Mouse (Mus musculus): ENCODE measurements around the gene Olfr802. TPM values are rescaled to one million over a fixed set of nuclear protein-coding genes. Genes with fewer than 3 reads are reported as not detected.

Gene Olfr802
- not detected for total RNA-seq (2021)
- long read RNA-seq, experiment 1, result 0 reads
- long read RNA-seq, experiment 2, result 0 reads

- no peak for DNase-seq (ENCODE audit: low spot score in 2 of 2)
These were observed at the start of gene Olfr802 for GRCm38 (mm10) chr10:129688069-129688468. Olfr802 (minus strand) TSS chr10:129688169.

GRCm38 (mm10) chr10:129729275-129729674 lies 41.3 kb upstream of the Olfr802 start, which contains the start of gene Olfr805:
Olfr805 (minus strand) TSS chr10:129729375.
- no peak for DNase-seq (ENCODE audit: low spot score in 2 of 2)

GRCm38 (mm10) chr10:129702910-129703309 lies 14.9 kb upstream of the Olfr802 start, which contains the start of gene Olfr804:
Olfr804 (plus strand) TSS chr10:129703210.
- no peak for DNase-seq (ENCODE audit: low spot score in 2 of 2)

- no peak for DNase-seq (ENCODE audit: low spot score in 2 of 2)
These were observed 6.2 kb upstream of the Olfr802 start, which contains the start of gene Olfr803 for GRCm38 (mm10) chr10:129694186-129694585. Olfr803 (minus strand) TSS chr10:129694286.

GRCm38 (mm10) chr10:129673765-129674164 lies 14.2 kb downstream of the Olfr802 start, which contains the start of gene Olfr801:
Olfr801 (minus strand) TSS chr10:129673865.
- no peak for DNase-seq (ENCODE audit: low spot score in 2 of 2)

- no peak for DNase-seq (ENCODE audit: low spot score in 2 of 2)
These were observed 30.6 kb downstream of the Olfr802 start, which contains the start of gene Olfr800 for GRCm38 (mm10) chr10:129657394-129657793. Olfr800 (plus strand) TSS chr10:129657694.

- no peak for DNase-seq (ENCODE audit: low spot score in 2 of 2)
These were observed 36.2 kb downstream of the Olfr802 start for GRCm38 (mm10) chr10:129651763-129652162.

- DNase-seq (ENCODE audit: low spot score in 2 of 2), result no peak
These were observed 50.8 kb downstream of the Olfr802 start, which contains the start of gene Olfr799 for GRCm38 (mm10) chr10:129637184-129637583. Olfr799 (plus strand) TSS chr10:129637484.

- DNase-seq (ENCODE audit: low spot score in 2 of 2), result no peak
These were observed 60.1 kb downstream of the Olfr802 start, which contains the start of gene Olfr798 for GRCm38 (mm10) chr10:129627834-129628233. Olfr798 (minus strand) TSS chr10:129627934.

Small RNAs within 50 kb of the gene (microRNA-seq; reads per million reads assigned to microRNA genes)
- gene Gm24485, result not detected

Other genes starting within 250 kb of the Olfr802 start
- gene Olfr787, start 226.3 kb downstream of the Olfr802 start, total RNA-seq (2021), result not detected
- gene Olfr788, start 217.2 kb downstream of the Olfr802 start, total RNA-seq (2021), result not detected
- gene Olfr789, start 203.4 kb downstream of the Olfr802 start, total RNA-seq (2021), result not detected
- not detected for gene Olfr790, start 189.7 kb downstream of the Olfr802 start, total RNA-seq (2021)
- gene Olfr791, start 166.4 kb downstream of the Olfr802 start, total RNA-seq (2021), result not detected
- gene Olfr792, start 149.0 kb downstream of the Olfr802 start, total RNA-seq (2021), result not detected
- gene Olfr794, start 120.5 kb downstream of the Olfr802 start, total RNA-seq (2021), result not detected
- not detected for gene Olfr796, start 75.6 kb downstream of the Olfr802 start, total RNA-seq (2021)
- gene Olfr798, start 60.2 kb downstream of the Olfr802 start, total RNA-seq (2021), result not detected
- not detected for gene Olfr799, start 50.7 kb downstream of the Olfr802 start, total RNA-seq (2021)
- gene Olfr800, start 30.5 kb downstream of the Olfr802 start, total RNA-seq (2021), result not detected
- not detected for gene Olfr801, start 14.3 kb downstream of the Olfr802 start, total RNA-seq (2021)
- gene Olfr803, start 6.1 kb upstream of the Olfr802 start, total RNA-seq (2021), result not detected
- gene Olfr804, start 15.0 kb upstream of the Olfr802 start, total RNA-seq (2021), result not detected
- not detected for gene Olfr805, start 41.2 kb upstream of the Olfr802 start, total RNA-seq (2021)
- not detected for gene Olfr806, start 53.8 kb upstream of the Olfr802 start, total RNA-seq (2021)
- not detected for gene Olfr807, start 69.6 kb upstream of the Olfr802 start, total RNA-seq (2021)
- gene Olfr808, start 77.3 kb upstream of the Olfr802 start, total RNA-seq (2021), result not detected
- not detected for gene Olfr809, start 86.5 kb upstream of the Olfr802 start, total RNA-seq (2021)
- not detected for gene Olfr810, start 106.7 kb upstream of the Olfr802 start, total RNA-seq (2021)
- gene Olfr811, start 116.2 kb upstream of the Olfr802 start, total RNA-seq (2021), result not detected
- not detected for gene Olfr812, start 157.9 kb upstream of the Olfr802 start, total RNA-seq (2021)
- not detected for gene Olfr813, start 167.2 kb upstream of the Olfr802 start, total RNA-seq (2021)
- gene Olfr814, start 191.7 kb upstream of the Olfr802 start, total RNA-seq (2021), result not detected
- gene Olfr815, start 217.7 kb upstream of the Olfr802 start, total RNA-seq (2021), result not detected
- gene Olfr816, start 227.4 kb upstream of the Olfr802 start, total RNA-seq (2021), result not detected

Data from gastrocnemius, postnatal 4 days (tissue).